Mouse (Mus musculus) thymus, postnatal 10 days (tissue): ENCODE measurements around the gene Rnpep.
"Not testable (repeated sequence)": the region's sequence is repeated elsewhere in the genome, so short reads cannot be mapped to it uniquely, and the experiment has no call there.

Source experiments
- DNase-seq, 2 experiments: peaks; one replicate each; pipeline ENCODE4 v3.0.0; 2021; ENCODE audit warnings: low spot score in 2 of 2

Rnpep gene

DNA sequence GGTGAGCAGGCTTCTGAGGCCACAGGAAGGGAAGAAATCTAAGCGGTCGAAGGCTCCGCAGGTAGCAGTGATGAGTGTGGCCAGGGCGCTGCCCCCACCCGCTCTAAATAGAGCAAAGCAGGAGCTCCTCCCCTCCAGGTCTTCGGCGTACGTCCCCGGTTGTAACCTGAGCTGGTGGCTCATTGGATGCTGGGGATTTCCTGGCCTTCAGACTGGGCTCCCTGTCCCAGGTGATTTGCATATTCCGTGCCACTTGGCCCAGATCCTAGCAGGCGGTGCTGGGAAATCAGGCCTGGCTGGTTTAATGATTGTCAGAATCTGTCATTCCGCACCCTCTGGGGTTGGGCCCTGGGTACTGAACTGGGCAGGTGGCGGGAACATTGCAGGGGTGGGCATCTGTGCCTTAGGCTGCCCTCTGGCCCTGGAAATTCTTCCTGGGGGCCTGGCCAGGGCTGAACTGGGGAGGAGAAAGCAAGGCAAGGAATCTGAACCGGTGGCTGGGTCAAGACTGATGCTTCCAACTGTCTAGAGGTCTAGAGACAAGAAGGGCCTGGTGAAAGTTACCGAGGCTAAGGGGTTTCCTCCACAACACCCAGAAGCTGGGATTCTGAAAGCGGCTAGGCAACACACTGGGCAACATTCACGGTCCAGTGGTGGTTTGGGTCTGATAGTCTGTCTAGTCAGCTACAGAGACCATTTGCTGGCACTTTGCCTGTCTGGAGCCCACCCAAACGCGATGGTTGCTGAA, 25.3 kb downstream of the Rnpep start, which contains the start of gene Elf3:
Gene Elf3, minus strand, starts transcription at position 189 of the 748 bp plus-strand sequence.
- no peak for DNase-seq

DNA sequence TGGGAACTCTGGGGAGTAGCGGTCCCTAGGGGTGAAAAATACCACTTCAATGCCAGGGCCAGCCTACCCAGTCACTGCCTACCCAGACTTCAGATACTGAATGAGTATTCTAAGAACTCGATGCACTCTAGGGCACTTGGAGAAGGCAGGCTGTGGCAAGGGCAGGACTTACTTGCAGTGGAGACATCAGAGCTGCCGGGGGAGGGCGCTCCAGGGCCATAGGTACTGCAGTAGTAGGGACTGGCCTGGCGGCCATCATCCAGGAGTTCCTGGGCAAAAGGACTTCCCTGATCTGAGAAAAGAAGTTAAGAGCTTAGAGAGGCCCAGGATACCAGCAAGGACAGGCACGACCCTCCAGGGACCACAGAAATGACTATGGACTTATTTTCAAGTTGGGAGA, 27.6 kb downstream of the Rnpep start:
- DNase-seq = no peak

DNA sequence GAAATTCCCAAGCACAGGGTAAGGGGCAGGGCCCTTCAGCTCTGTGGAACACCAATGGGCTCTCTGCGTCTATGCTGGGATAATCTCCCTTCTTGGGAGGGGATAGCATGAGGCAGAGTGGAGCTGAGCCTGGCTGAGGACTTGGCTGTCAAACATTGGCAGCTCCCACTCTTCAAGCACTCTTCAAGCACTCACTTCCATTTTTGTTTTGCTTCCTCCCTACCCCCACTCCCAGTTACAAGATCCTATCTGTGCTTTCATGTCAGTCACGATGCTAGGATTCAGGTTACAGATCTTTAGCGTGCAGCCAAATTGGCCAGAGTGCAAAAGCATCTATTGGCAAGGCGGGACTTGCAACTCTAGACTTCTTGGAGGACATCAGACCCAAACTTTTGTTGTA, 31.0 kb downstream of the Rnpep start:
- no peak for DNase-seq

DNA sequence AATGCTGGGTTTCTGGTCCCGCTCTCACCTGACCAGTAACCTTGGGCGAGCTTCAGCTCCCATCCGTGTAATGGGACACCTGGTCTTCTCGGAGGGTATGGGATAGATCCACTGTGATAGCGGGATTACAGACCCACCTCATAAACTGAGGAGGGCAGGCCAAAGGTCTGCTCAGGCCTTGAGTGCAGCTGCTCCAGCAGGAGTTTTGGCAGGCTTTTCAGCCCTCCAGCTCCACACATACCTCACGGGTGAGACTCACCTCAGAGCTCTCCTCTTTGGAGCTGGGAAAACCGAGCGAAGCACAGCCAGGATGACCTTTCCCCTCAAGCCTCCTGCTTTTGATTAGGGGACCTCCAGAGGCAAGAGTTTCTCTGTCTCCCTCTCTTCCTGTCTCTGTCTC, 32.5 kb downstream of the Rnpep start:
- no peak for DNase-seq

DNA sequence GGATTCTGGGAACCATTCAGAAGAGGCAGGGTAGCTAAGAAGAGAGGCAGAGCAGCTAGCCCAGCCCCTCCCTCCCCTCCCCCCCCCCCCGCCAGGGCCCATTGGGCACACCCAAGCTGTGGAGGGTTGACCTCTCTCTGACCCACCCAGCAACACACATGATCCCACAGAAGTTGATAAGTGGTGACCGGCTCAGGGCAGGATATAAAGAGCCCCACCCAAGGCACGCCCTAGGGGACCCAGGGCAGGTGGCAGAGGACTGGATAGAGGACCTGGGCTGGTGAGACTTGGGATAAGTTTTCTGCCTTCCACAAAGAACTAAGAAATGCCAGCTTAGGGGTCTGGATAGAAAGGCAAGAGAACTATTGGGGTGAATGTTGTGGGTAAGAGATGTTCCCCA, 33.2 kb downstream of the Rnpep start:
- no peak for DNase-seq

DNA sequence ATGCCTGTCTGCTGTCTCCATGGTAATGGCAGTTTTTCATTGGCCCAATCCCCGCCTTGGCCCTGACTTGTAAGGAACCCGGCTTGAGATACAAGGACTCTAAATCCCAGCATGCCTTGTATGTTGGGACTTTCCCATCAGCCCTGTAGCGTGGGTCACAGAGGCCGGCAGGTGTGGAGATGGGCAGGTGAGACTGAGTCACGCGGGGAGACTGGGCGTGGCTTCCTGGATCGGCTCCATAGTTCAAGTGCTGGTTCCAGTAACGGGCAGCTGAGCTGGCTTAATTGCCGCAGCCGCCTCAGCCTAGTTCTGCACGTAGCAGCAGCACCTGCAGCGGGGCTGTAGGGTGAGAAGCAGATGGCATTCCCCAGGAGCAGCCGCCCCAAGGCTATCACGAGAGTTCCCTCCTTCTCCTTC, 35.4 kb downstream of the Rnpep start:
- no peak for DNase-seq

DNA sequence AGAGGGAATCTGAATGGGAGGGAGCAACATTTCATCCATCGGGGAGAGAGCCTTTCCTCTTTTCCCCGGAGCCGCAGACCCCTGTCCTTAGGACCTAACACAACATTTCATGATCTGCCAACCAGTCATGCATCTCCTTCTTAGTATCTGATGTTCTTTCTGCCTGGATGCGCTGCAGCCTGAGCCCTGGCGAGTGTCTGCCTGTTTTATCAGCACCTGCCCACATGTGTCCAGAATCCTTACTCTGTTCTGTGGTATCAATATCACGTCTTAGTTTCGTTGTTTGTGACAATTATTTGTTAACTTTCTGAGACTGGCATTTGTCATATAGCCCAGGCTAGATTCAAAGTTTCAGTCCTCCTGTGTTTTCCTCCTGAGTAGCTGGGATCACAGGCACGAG, 39.9 kb downstream of the Rnpep start:
- no peak for DNase-seq

DNA sequence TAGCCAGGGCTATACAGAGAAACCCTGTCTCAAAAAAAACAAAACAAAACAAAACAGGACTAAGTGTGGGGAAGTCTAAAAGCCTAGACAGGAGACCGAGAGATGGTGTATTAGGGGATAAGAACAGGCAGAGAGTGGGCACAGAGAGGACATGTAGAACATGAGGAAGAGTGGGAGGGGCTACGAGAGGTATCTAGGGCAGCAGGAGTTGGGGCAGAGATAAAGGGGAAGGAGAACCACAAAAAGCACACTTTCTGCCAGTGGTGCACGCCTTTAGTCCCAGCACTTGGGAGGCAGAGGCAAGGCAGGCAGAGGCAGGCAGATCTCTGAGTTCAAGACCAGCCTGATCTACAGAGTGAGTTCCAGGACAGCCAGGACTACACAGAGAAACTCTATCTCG, 43.7 kb downstream of the Rnpep start:
- not testable (repeated sequence) for DNase-seq

DNA sequence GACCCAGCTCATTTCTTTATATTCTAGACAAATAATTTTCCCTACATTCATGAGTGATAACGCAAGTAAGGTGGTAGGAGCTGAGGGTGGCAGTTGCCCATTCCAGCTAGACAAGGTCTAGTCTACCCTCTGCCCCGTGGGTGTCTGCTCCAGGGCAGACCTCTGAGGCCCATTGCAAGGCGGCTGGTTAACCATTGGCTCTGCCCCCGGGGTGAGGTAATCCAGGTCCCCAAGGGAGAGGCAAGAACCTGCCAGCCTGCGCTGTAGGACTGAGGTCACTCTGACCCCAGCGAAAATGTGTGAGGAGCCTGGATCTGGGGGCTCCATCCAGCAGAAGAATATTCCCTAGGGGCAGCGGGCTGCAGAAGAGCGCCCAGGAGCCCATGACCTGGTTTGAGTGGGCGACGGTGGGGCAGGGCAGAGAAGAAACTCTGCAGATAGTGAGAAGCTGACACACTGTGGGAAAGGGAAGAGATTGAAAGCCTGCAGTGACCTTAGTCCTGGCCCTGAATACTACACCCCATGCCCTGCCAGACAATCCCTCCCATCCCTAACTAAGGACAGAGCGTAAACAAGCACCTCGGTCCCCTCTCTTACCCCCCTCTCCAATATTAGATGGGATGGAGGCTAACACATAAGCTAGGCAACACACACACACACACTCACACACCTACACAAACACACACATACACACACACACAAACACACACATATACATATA, 46.6 kb downstream of the Rnpep start:
- no peak for DNase-seq

DNA sequence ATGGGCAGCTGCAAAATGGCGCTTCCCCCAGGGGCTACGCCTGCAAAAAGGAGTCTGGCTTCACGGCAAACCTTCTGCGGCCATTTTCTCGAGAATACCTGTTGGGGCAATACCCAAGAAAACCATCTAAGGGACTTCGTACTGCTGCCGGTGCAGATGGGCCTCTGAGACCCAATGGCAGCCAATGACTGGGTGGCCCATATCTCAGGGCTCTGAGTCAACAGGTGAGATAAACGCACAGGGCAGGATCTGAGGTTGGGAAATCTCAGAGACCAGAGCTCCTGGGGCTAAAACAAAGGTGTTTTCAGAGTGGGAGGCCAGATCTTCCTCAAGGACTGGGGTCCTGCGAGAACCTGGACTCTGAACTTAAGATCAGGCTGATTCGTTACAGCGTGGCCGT, 49.1 kb downstream of the Rnpep start:
- no peak for DNase-seq

DNA sequence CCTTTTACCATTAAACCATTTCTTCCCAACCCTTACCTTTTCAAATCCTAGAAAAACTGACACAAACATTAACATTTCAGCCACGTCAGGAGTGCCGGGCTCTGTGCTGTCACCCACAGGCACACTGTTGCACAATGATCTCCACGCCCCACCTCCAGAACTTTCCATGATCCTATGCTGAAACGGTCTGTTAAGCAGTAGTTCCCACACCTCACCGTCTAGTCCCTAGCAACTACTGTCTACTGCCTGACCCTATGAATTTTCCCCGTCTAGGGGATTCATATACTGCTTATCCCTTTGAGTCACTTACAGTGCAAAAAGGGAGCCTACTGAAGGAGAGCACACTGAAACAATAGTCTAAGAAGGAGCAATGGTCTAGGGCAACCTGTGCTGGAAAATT, 49.9 kb downstream of the Rnpep start:
- no peak for DNase-seq

DNA sequence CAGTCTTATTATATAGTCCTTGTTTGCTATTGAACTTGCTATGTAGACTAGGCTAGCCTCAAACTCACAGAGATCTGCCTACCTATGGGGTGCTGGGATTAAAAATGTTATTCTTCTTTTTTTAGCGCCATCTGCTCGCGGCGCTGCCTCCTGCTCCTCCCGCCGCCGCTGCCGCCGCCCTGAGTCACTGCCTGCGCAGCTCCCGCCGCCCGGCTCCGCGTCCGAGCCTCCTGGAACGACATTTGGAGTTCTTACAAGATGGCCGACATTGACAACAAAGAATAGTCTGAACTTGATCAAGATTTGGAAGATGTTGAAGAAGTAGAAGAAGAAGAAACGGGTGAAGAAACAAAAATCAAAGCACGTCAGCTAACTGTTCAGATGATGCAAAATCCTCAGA, 52.0 kb downstream of the Rnpep start:
- DNase-seq = not testable (repeated sequence)

DNA sequence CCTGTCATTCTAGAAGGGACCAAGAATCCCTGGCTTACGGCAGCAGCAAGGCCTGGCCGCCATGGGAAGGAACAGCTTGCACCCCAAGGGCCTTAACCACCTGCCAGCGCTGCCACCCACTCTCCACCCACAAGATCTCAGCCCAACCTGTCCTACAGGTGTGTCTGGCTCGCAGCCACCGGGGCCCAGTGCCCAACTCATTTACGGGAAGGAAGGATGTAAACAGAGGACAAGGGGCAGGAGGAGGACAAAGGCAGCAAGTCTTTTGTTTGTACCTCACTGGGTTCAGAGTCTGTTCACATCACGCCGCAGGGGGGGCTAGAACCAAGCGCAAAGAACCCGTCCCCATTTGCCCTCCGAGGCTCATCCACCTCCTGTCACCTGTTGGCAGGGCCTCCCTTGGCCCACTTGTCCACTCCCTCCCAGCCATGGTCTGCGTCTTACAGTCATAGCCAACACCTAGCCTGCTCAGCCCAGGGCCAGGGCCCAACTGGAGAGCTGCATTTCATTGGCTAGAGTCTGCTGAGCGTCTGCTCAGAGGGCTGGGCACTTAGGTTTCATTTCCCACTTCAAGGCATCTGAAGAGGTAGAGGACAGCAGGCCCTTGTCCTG, 56.4 kb downstream of the Rnpep start:
- DNase-seq = no peak

DNA sequence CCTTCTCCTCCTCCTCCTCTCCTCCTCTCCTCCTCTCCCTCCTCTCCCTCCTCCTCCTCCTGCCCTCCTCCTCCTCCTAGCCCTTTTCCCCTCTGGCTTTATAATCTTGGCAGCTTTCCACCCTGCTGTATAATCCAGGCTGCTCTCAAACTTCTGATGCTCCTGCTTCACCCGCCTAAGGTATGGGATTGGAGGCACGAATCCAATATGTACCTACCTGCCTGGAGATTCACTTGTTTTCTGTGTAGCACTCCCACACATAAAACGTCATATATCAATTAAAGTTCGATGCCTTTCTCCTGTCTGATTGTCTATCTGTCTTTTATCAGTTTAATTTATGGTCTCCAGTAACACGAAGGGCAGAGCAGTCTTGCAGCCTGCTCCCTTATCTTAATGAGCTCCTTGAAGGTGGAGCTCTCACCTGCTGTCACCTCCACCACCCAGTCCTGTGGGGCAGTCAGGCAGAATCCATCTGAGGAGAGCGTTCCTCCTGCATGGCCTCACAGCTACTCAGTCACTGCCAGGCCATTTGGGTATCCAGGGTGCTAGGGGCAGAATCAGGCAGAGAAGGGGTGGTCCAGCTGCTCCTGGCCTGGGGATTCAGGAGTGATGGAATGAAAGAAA, 58.8 kb downstream of the Rnpep start:
- no peak for DNase-seq

DNA sequence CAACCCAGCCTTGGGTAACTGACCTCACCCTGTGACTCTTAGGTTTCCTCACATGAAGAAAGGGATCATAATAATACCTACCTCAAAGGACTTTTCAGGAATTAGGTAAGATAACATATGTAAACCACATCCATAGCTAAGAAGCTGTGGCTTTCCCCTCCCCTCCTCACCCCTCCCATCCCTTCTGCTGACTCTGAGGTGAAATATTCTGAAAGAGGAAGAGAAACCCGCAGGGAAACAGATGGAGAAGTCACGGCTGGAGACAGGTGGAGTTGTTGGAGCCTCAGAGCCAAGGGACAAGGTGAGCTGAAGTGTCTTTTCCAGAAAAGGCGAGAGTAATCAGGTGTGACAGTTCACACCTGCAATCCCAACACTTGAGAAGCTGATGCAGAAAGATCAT, 59.7 kb downstream of the Rnpep start:
- no peak for DNase-seq

DNA sequence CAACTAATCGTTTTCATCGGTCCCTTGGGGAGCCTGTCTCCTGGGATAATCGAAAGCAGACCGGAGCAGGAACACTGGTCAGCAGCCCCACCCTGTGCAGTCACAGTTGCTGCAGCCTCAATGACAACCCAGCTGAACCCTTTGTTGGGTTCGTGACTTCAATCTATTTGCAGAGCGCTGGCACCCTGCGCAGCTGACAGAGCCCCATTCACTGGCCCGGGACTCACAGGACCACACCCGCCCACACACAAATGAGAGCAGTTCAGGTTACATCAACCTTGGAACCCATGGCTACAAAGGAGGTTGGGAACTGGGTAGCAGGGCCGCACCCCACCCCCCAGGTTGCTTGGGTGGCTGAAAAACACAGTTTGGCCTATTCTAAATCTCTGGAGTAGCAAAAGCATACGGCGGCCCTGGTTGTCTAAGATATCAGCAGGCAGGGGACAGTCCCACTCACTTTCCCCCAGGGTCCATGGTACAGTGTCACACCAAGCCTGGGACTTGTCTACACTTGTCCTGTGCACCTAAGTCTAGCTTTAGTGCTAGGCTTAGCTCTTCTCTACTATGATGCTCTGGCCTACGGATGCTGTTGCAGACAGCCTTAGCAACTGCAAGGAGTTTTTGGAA, 66.2 kb downstream of the Rnpep start:
- DNase-seq = no peak

DNA sequence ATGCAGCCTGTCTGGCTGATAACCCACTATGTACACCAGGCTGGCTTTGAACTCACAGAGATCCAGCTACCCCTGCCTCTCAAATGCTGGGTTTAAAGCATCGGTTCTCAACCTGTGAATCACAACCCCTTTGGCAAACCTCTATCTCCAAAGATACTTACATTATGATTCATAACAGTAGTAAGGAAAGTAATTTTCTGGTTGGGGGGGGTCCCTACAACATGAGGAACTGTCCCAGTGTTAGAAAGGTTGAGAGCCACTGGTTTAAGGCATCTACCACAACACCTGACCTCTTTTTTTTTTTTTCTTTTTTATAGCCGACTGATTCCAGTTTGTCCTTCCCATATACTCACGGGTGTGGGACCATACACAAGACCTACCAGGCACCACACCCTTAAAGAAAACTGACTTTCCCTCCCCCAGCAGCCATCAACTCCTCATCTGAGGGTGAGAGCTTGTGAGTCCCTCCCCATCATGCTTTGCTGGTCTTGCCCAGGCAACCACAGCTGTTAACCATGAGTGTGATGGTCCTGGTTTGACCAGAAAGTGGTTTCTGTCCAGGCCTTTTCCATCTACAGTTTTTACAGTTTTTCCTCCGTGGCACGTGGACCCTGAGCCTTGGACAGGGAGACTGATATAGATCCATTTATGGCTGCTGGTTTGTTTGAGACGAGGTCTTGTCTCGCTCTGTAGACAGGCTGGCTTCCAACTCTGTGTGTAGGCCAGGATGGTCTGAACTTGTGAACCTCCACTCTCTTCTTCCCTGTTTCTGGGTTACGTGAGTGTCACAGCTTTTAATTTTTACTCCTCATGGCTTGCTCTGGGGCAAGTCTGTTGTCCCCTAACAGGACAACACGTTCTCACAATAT, 69.9 kb downstream of the Rnpep start:
- DNase-seq = no peak
